Mouse (Mus musculus): ENCODE measurements around the gene Safb.

GRCm38 (mm10) chr17:56592553-56592952 is 7.9 kb downstream of the Safb start:
- TF ChIP-seq HCFC1 (IDR thresholded peaks at IDR 0.05; ENCODE audit: borderline replicate concordance, insufficient read depth, low read length) (no peak), CHD2 (IDR thresholded peaks at IDR 0.05; ENCODE audit: low read depth, low read length) (no peak)
